Mouse (Mus musculus) adipocyte (in vitro differentiated cells): ENCODE results near the gene Lrrc58.

Experiments
- DNase-seq: peaks from one replicate; pipeline ENCODE4 v3.0.0-alpha.2; 2016; ENCODE audit warnings: low spot score

The Lrrc58 gene

GRCm38 (mm10) chr16:37929006-37929405 is 60.8 kb downstream of the Lrrc58 start:
- DNase-seq: peak; percentile 68

- no peak for DNase-seq
Observed at GRCm38 (mm10) chr16:37929626-37930025, 61.4 kb downstream of the Lrrc58 start.

GRCm38 (mm10) chr16:37934932-37935331 is 66.7 kb downstream of the Lrrc58 start:
- no peak for DNase-seq

GRCm38 (mm10) chr16:37937276-37937675 is 69.1 kb downstream of the Lrrc58 start:
- no peak for DNase-seq
